Mouse (Mus musculus) B cell, adult 67 days (primary cell): ENCODE data around the gene Ces3b. TPM values are rescaled to one million over a fixed set of nuclear protein-coding genes. Genes with fewer than 3 reads are reported as not detected.

ENCODE experiments used
- total RNA-seq, 2 experiments: library from RNA; stranded (reverse); gene quantifications; 4 replicates each; pipeline ENCODE4 v1.2.4; 2023

Gene Ces3b
- not detected for total RNA-seq

DNA sequence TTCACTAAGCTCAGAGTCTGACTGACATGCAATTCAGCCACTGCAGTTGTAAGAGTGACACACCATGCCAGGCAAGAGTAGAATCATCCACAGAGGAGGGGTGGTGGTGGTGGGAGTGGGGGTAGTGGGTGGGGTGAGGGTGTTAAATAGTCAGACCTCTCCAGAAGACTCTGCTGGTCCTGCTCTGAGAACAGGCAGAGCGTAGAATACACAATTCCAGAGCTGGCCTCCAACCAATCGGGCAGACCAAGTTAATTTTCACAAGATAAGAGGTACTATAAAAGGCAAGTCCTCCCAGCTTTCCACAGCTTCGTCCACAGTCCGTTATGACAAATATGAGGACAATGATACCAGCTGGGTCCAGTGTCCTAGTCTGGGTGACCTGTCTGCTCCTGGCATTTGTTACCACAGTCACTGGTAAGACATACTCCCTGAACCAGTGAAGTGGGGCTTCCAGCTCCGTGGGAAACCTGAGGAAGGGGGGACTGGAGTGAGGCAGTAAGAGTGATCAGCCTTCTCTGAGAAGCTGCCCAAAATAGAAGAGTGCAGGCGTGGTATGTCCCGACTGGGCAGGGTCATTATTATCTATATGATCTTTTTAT, at the start of gene Ces3b:
TSS of gene Ces3b (plus strand) at position 305 of the 602 bp plus-strand sequence.

DNA sequence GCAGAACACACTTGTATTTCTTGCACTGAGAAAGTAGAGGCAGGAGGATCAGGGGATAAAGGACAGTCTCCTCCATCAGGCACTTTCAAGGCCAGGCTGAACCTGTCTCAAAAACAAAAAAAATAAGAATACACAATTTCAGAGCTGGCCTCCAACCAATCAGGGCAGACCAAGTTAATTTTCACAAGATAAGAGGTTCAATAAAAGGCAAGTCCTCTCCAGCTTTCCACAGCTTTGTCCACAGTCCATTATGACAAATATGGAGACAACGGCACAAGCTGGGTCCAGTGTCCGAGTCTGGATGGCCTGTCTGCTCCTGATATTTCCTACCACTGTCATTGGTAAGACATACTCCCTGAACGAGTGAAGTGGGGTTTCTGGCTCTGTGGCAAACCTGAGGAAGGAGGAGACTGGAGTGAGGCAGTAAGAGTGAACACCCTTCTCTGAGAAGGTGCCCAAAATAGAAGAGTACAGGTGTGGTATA, 35.1 kb upstream of the Ces3b start, which contains the start of gene Ces3a:
TSS of gene Ces3a (plus strand) at position 231 of the 484 bp plus-strand sequence.

DNA sequence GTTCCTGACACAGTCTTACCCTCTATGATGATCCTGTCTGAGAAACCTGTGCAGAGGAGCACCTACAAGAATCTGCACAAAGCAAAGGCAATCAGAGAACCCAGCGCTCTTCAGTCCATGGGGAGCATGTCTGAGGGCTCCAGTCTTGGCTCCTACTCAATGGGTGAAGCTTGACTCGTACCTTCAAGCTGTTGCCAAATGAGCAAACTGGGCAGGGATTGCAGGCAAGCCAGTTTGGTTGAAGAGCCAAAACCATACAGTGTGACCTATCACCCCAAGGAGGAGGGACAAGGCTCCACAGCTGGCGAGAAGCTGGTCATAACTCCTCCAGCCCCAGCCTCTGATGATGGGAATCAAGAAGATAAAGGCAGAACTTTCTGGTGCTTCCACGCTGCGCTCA, 48.0 kb downstream of the Ces3b start, which contains the start of gene Ces4a:
TSS of gene Ces4a (plus strand) at position 292 of the 400 bp plus-strand sequence.

Other genes with a start within 250 kb of the Ces3b start
- gene Ces2c, start 236.7 kb upstream of the Ces3b start, total RNA-seq, result not detected
- gene Ces2e, start 157.5 kb upstream of the Ces3b start, total RNA-seq, result not detected
- gene Ces2f, start 136.4 kb upstream of the Ces3b start, total RNA-seq, result not detected
- gene Ces2g, start 122.0 kb upstream of the Ces3b start, total RNA-seq, result not detected
- gene Ces2h, start 82.9 kb upstream of the Ces3b start, total RNA-seq, result not detected
- not detected for gene Ces3a, start 35.2 kb upstream of the Ces3b start, total RNA-seq
- gene Ces4a, start 48.0 kb downstream of the Ces3b start, total RNA-seq, result not detected
- 10 to 100 TPM; 96.5 to 98.2 TPM for gene Cbfb, start 86.9 kb downstream of the Ces3b start, total RNA-seq
- gene D230025D16Rik, start 141.4 kb downstream of the Ces3b start, total RNA-seq, result 10 to 100 TPM; 20.0 to 24.8 TPM
- gene B3gnt9, start 171.4 kb downstream of the Ces3b start, total RNA-seq, result 1 to 10 TPM; 1.1 to 1.7 TPM
- 10 to 100 TPM; 25.4 to 28.9 TPM for gene Tradd, start 180.9 kb downstream of the Ces3b start, total RNA-seq
- gene Fbxl8, start 180.9 kb downstream of the Ces3b start, total RNA-seq, result 10 to 100 TPM in 1 of 2 experiments, 1 to 10 TPM in 1; 9.8 to 11.9 TPM
- gene Hsf4, start 186.0 kb downstream of the Ces3b start, total RNA-seq, result under 1 TPM in 1 of 2 experiments, not detected in 1; 0.59 TPM
- not detected for gene Nol3, start 192.4 kb downstream of the Ces3b start, total RNA-seq
- gene 4931428F04Rik, start 206.1 kb downstream of the Ces3b start, total RNA-seq, result 1 to 10 TPM; 5.4 to 5.9 TPM
- 1 to 10 TPM; 1.3 to 2.1 TPM for gene Exoc3l, start 212.3 kb downstream of the Ces3b start, total RNA-seq
- 10 to 100 TPM; 96.4 to 98.1 TPM for gene E2f4, start 213.9 kb downstream of the Ces3b start, total RNA-seq
- gene Elmo3, start 221.8 kb downstream of the Ces3b start, total RNA-seq, result 1 to 10 TPM; 3.6 to 5.5 TPM
- 10 to 100 TPM in 1 of 2 experiments, 1 to 10 TPM in 1; 5.4 to 13.3 TPM for gene Lrrc29, start 242.5 kb downstream of the Ces3b start, total RNA-seq
- 10 to 100 TPM; 28.9 to 33.3 TPM for gene Tmem208, start 242.6 kb downstream of the Ces3b start, total RNA-seq